Mouse (Mus musculus): ENCODE measurements around the gene Cptp. TPM values are rescaled to one million over a fixed set of nuclear protein-coding genes. Genes with fewer than 3 reads are reported as not detected.
A peak's percentile ranks its signal among the peaks of the same experiment; 100 is the strongest.

Cptp gene
- 20.0 TPM in 2 replicates for polyA plus RNA-seq (2015; fragmentation: Nextera tagmentation; extraction: Ambion mirVana)

DNA sequence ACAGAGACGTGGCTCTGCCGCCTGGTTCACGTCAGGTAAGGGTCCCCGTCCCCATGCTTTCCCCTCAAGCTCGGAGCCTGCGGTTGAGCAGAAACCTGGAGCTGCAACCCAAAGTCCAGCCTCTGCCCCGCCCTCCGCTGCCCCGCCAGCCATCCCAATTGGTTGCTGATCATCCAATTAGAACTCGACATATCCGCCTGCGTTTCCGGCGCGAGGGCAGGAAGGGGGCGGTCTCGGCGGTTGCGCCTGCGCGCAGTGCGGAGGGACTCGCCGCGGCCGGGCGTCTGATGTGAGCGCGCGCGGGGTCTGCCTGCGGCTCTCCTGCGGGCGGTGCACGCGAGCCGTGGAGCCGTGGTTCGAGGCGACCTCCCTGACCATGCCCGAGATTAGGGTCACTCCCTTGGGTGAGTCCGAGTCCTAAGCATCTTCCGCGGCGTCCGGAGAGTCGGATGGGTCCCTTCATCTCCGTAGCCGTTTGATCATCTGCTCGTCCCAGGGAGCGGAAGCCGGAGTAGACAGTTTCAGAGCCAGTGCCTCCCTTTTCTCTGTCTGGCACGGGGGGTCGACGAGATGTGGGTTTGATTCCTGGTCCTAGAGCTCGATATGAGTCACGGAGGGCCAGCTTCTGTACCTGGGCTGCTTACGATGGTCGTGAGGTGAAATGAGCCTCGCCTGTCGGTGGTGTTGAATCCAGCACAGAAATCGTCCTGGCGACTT, at the start of gene Cptp, which contains the start of gene Ints11:
Gene Cptp, minus strand, starts transcription at position 124 of the 717 bp plus-strand sequence.
Gene Ints11, plus strand, starts transcription at position 230 of the 717 bp plus-strand sequence.
- WGBS, result under 1% methylated on average over 62 of the region's 63 CpGs
- Histone ChIP-seq H3K4me1 (ENCODE audit: insufficient read depth, low read length) (peaks cover 18% of the 10 kb centered on the region), H3K27me3 (ENCODE audit: insufficient read depth, low read length) (no peaks in the 10 kb centered on the region), H3K4me2 (replicated peaks; ENCODE audit: low read depth, low read length) (peak within 1 kb of the TSS; percentile 95), H3K4me3 (ENCODE audit: low read length) (peak within 1 kb of the TSS; percentile 85), H3K9ac (replicated peaks; ENCODE audit: low read length) (peak within 1 kb of the TSS; percentile 83), H3K9me3 (ENCODE audit: low read length) (no peaks in the 10 kb centered on the region), H3K27ac (ENCODE audit: low read length) (no peak within 1 kb of the TSS; the same call in 1 of the 2 replicates), H3K36me3 (ENCODE audit: insufficient read depth, low read length) (peaks cover 23% of the 10 kb centered on the region)
- ATAC-seq (ENCODE audit: low FRiP score, low TSS enrichment), result peak; percentile 95

DNA sequence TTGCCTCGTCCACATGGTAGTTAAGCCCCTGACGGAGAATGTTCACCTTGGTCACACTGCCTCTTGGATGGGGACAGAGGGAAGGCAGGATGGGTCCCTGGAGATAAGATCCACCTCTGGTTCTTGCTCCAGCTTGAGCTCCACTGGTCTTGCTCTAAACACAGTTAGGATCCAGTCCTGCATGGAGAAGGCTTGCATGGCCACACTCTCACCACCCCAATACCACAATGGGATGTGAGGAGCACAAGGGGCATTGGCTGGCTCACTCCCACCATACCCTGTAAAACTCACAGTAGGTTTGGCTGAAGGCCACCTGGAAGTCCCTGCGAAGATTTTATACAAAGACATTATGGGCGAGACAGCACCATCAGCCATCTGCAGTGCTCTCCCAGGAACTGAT, 39.5 kb upstream of the Cptp start:
- no peak overlapping the region for H3K9ac ChIP-seq (replicated peaks; ENCODE audit: low read length)
- no peak overlapping the region for H3K27ac ChIP-seq (ENCODE audit: low read length)
- ATAC-seq (ENCODE audit: low FRiP score, low TSS enrichment), result no peak

GRCm38 (mm10) chr4:155908281-155908680, 39.0 kb upstream of the Cptp start:
- ATAC-seq (ENCODE audit: low FRiP score, low TSS enrichment), result no peak
- no peaks in the 10 kb centered on the region for H3K4me1 ChIP-seq (ENCODE audit: insufficient read depth, low read length)
- H3K9me3 ChIP-seq (ENCODE audit: low read length), result no peaks in the 10 kb centered on the region
- H3K4me3 ChIP-seq (ENCODE audit: low read length), result no peak overlapping the region
- peaks cover 12% of the 10 kb centered on the region for H3K36me3 ChIP-seq (ENCODE audit: insufficient read depth, low read length)
- no peak overlapping the region for H3K27ac ChIP-seq (ENCODE audit: low read length)
- 73% methylated on average over 7 of the region's 7 CpGs for WGBS
- H3K27me3 ChIP-seq (ENCODE audit: insufficient read depth, low read length), result no peaks in the 10 kb centered on the region
- H3K9ac ChIP-seq (replicated peaks; ENCODE audit: low read length), result no peak overlapping the region
- H3K4me2 ChIP-seq (replicated peaks; ENCODE audit: low read depth, low read length), result no peak overlapping the region

More for the DNA sequence above, 39.5 kb upstream of the Cptp start:
- 89% methylated on average over 4 of the region's 4 CpGs for WGBS
- Histone ChIP-seq H3K36me3 (ENCODE audit: insufficient read depth, low read length) (peaks cover 7% of the 10 kb centered on the region), H3K4me3 (ENCODE audit: low read length) (no peak overlapping the region), H3K4me1 (ENCODE audit: insufficient read depth, low read length) (no peaks in the 10 kb centered on the region), H3K4me2 (replicated peaks; ENCODE audit: low read depth, low read length) (no peak overlapping the region), H3K27me3 (ENCODE audit: insufficient read depth, low read length) (no peaks in the 10 kb centered on the region), H3K9me3 (ENCODE audit: low read length) (no peaks in the 10 kb centered on the region)

DNA sequence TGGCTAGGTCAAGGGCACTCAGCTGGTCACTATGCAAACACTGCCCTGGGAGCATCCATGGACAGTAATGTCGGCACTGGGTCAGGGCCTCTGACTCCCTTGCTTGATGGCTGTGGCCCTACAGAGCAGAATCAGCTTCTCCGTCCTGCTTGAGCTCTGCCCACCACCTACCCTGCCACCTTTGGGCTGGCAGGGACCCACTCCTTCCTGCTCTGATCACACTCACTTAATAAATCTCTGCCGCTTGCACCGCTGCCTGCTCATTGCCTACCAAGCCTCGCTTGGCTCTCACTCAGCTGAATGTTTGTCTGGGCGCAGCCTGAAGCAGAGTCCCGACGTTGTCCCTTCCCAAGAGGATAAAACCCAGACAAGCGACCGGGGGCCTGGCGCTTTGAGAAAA, 37.8 kb upstream of the Cptp start:
- H3K36me3 ChIP-seq (ENCODE audit: insufficient read depth, low read length), result peaks cover 20% of the 10 kb centered on the region
- H3K4me3 ChIP-seq (ENCODE audit: low read length), result no peak overlapping the region
- H3K27me3 ChIP-seq (ENCODE audit: insufficient read depth, low read length), result no peaks in the 10 kb centered on the region
- no peak overlapping the region for H3K9ac ChIP-seq (replicated peaks; ENCODE audit: low read length)
- WGBS, result 73% methylated on average over 11 of the region's 11 CpGs
- ATAC-seq (ENCODE audit: low FRiP score, low TSS enrichment), result no peak
- H3K27ac ChIP-seq (ENCODE audit: low read length), result no peak overlapping the region
- no peaks in the 10 kb centered on the region for H3K9me3 ChIP-seq (ENCODE audit: low read length)
- no peak overlapping the region for H3K4me2 ChIP-seq (replicated peaks; ENCODE audit: low read depth, low read length)
- H3K4me1 ChIP-seq (ENCODE audit: insufficient read depth, low read length), result no peaks in the 10 kb centered on the region

DNA sequence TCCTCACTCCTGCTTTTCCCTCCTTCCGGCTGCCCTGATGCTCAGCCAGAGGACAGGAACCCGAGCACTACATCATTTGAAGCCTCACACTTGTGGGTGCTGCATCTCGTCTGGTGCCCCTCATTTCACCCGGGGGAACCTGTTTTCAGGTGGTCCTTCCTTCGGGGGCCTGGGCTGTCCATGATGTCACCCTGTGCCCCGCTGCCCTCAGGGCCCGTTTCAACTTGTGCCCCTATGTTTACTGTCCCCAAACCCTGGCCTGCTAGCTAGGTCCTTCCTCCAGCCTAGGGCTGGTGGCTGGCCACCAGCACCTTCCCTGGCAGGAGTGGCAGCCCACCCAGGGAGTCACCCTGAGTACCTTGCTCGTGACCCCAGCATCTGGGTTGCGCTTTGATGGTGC, 36.9 kb upstream of the Cptp start:
- Histone ChIP-seq H3K27me3 (ENCODE audit: insufficient read depth, low read length) (no peaks in the 10 kb centered on the region), H3K9me3 (ENCODE audit: low read length) (no peaks in the 10 kb centered on the region), H3K4me1 (ENCODE audit: insufficient read depth, low read length) (no peaks in the 10 kb centered on the region), H3K27ac (ENCODE audit: low read length) (no peak overlapping the region), H3K4me3 (ENCODE audit: low read length) (no peak overlapping the region), H3K9ac (replicated peaks; ENCODE audit: low read length) (no peak overlapping the region), H3K36me3 (ENCODE audit: insufficient read depth, low read length) (peaks cover 24% of the 10 kb centered on the region), H3K4me2 (replicated peaks; ENCODE audit: low read depth, low read length) (no peak overlapping the region)
- ATAC-seq (ENCODE audit: low FRiP score, low TSS enrichment), result no peak
- WGBS, result 78% methylated on average over 9 of the region's 9 CpGs

DNA sequence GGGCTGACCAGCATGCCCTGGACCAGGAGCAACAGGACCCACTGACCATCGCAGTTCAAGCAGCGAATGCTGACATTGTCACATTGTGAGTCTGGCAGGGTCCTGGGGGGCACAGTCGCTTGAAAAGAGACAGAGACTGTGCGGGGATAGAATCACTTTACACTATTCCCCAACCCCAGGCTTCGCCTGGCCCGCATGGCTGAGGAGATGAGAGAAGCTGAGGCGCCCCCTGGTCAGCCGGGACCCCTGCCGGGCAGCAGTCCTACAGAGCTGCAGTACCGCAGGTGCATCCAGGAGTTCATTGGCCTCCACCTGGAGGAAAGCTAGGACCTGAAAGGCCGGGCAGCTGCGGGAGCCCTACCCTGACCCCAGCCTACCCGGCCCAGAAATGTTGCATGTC, 36.4 kb upstream of the Cptp start:
- Histone ChIP-seq H3K9ac (replicated peaks; ENCODE audit: low read length) (no peak overlapping the region), H3K27ac (ENCODE audit: low read length) (no peak overlapping the region), H3K27me3 (ENCODE audit: insufficient read depth, low read length) (no peaks in the 10 kb centered on the region), H3K9me3 (ENCODE audit: low read length) (no peaks in the 10 kb centered on the region), H3K36me3 (ENCODE audit: insufficient read depth, low read length) (peaks cover 24% of the 10 kb centered on the region), H3K4me3 (ENCODE audit: low read length) (no peak overlapping the region), H3K4me2 (replicated peaks; ENCODE audit: low read depth, low read length) (no peak overlapping the region), H3K4me1 (ENCODE audit: insufficient read depth, low read length) (no peaks in the 10 kb centered on the region)
- ATAC-seq (ENCODE audit: low FRiP score, low TSS enrichment), result no peak
- 89% methylated on average over 13 of the region's 13 CpGs for WGBS

DNA sequence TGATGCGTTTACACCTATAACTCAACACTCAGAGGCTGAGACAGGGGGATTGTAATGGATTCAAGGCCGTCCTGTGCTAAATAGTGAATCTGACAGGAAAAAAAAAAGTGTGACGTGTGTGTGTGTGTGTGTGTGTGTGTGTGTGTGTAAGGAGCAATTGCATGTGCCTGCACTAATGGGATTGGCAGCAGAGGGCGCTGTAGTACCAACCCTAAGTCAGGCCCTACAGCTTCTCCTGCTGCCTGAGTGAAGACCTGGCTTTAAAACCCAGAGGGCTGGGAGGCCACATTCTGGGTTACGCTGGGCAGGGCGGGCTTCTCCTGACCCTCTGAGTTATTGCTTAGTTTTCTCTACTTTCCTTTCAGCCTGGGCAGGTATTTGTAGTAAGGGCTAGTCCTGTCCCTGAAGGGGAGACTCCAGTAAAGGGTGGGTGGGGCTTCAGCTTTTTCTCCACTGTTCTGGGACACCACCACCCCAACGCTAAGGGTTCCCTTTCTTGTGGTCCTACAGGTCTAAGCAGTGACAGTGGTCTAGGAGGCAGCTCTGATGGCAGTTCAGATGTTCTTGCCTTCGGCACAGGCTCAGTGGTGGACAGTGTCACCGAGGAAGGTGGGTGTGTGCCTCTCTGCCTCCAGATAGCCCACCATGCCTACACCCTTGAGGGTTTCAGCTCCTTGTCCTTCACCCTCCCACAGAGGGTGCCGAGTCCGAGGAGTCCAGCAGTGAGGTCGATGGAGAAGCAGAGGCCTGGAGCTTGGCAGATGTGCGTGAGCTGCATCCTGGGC, 35.3 kb upstream of the Cptp start:
- no peak overlapping the region for H3K9ac ChIP-seq (replicated peaks; ENCODE audit: low read length)
- no peak overlapping the region for H3K4me3 ChIP-seq (ENCODE audit: low read length)
- no peak overlapping the region for H3K27ac ChIP-seq (ENCODE audit: low read length)
- H3K36me3 ChIP-seq (ENCODE audit: insufficient read depth, low read length), result peaks cover 29% of the 10 kb centered on the region
- H3K4me2 ChIP-seq (replicated peaks; ENCODE audit: low read depth, low read length), result no peak overlapping the region
- no peaks in the 10 kb centered on the region for H3K27me3 ChIP-seq (ENCODE audit: insufficient read depth, low read length)
- no peaks in the 10 kb centered on the region for H3K4me1 ChIP-seq (ENCODE audit: insufficient read depth, low read length)
- WGBS, result 90% methylated on average over 13 of the region's 13 CpGs
- no peaks in the 10 kb centered on the region for H3K9me3 ChIP-seq (ENCODE audit: low read length)
- no peak for ATAC-seq (ENCODE audit: low FRiP score, low TSS enrichment)

- Histone ChIP-seq H3K4me3 (ENCODE audit: low read length) (no peak overlapping the region), H3K27ac (ENCODE audit: low read length) (no peak overlapping the region), H3K9me3 (ENCODE audit: low read length) (no peaks in the 10 kb centered on the region), H3K4me2 (replicated peaks; ENCODE audit: low read depth, low read length) (no peak overlapping the region), H3K36me3 (ENCODE audit: insufficient read depth, low read length) (peaks cover 37% of the 10 kb centered on the region), H3K4me1 (ENCODE audit: insufficient read depth, low read length) (no peaks in the 10 kb centered on the region), H3K27me3 (ENCODE audit: insufficient read depth, low read length) (no peaks in the 10 kb centered on the region), H3K9ac (replicated peaks; ENCODE audit: low read length) (no peak overlapping the region)
- 95% methylated on average over 13 of the region's 13 CpGs for WGBS
- ATAC-seq (ENCODE audit: low FRiP score, low TSS enrichment), result no peak
Measured at GRCm38 (mm10) chr4:155903246-155903645, 34.0 kb upstream of the Cptp start.

DNA sequence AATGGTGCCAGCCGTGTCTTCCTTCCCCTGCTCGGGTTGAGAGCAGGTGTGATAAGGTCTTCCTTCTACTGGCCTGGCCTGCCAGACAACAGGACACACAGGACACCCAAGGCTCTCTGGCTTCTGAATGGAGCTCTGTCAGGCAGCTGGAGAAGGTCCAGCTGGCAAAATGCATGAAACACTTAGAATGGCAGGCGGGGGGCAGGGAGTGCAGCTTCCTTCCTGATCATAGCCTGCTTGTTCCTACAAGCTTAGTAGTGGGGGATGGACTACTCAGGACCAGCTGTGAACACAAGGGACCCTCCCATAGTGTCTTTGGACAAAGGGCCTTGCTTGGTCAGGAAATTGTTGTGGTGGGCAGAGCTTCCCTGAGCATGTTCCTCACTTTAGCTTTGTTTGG, 32.0 kb upstream of the Cptp start:
- H3K9ac ChIP-seq (replicated peaks; ENCODE audit: low read length), result no peak overlapping the region
- H3K4me3 ChIP-seq (ENCODE audit: low read length), result no peak overlapping the region
- peaks cover 41% of the 10 kb centered on the region for H3K36me3 ChIP-seq (ENCODE audit: insufficient read depth, low read length)
- H3K9me3 ChIP-seq (ENCODE audit: low read length), result no peaks in the 10 kb centered on the region
- no peak for ATAC-seq (ENCODE audit: low FRiP score, low TSS enrichment)
- H3K4me1 ChIP-seq (ENCODE audit: insufficient read depth, low read length), result no peaks in the 10 kb centered on the region
- H3K4me2 ChIP-seq (replicated peaks; ENCODE audit: low read depth, low read length), result no peak overlapping the region
- H3K27me3 ChIP-seq (ENCODE audit: insufficient read depth, low read length), result no peaks in the 10 kb centered on the region
- 57% methylated on average over 3 of the region's 3 CpGs for WGBS
- H3K27ac ChIP-seq (ENCODE audit: low read length), result no peak overlapping the region

- H3K4me2 ChIP-seq (replicated peaks; ENCODE audit: low read depth, low read length), result no peak overlapping the region
- 95% methylated on average over 7 of the region's 7 CpGs for WGBS
- H3K4me1 ChIP-seq (ENCODE audit: insufficient read depth, low read length), result peaks cover 12% of the 10 kb centered on the region
- H3K4me3 ChIP-seq (ENCODE audit: low read length), result no peak overlapping the region
- H3K9ac ChIP-seq (replicated peaks; ENCODE audit: low read length), result no peak overlapping the region
- no peak overlapping the region for H3K27ac ChIP-seq (ENCODE audit: low read length)
- no peaks in the 10 kb centered on the region for H3K9me3 ChIP-seq (ENCODE audit: low read length)
- H3K27me3 ChIP-seq (ENCODE audit: insufficient read depth, low read length), result no peaks in the 10 kb centered on the region
- peaks cover 40% of the 10 kb centered on the region for H3K36me3 ChIP-seq (ENCODE audit: insufficient read depth, low read length)
- ATAC-seq (ENCODE audit: low FRiP score, low TSS enrichment), result no peak
Measured at GRCm38 (mm10) chr4:155899355-155899754, 30.1 kb upstream of the Cptp start.

Data from kidney, embryonic 16.5 days (tissue).